Mouse (Mus musculus): ENCODE data around the gene Vill. TPM values are rescaled to one million over a fixed set of nuclear protein-coding genes. Genes with fewer than 3 reads are reported as not detected.

Vill gene
- total RNA-seq, 2 experiments from 2014 or later = 0.78 to 1.3 TPM

DNA sequence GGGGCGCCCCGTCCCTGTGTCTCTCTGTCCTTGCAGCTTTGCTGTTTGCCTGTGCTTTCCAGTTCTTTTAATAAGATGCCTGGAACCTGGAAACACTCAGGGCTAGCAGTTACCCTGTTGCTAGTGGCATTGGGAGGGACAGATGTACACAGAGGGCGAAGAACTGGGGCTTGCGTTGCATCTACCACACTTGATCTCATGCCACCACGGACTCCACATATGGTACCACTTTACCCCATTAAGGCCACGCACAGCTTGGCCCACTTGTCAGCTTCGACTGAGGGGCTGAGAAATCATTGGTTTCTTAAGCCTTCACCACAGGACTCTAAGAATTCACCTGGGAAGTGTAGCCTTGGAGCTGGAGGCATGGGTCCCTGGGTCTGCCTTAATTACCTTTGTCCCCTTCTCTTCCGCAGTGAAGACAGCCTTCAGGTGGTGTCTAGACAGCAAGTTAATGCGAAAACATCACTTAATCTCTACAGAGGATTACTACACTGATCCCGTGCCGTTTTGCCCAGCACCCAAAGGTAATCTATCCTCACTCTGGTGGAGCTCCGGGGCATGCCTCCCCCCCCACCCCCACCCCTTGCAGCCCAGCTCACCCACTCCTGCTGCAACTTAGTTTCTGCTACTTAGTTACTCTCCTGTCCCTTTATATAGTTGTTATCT, 57.2 kb downstream of the Vill start:
- DNase-seq (ENCODE audit: low spot score in 2 of 2) = no peak

DNA sequence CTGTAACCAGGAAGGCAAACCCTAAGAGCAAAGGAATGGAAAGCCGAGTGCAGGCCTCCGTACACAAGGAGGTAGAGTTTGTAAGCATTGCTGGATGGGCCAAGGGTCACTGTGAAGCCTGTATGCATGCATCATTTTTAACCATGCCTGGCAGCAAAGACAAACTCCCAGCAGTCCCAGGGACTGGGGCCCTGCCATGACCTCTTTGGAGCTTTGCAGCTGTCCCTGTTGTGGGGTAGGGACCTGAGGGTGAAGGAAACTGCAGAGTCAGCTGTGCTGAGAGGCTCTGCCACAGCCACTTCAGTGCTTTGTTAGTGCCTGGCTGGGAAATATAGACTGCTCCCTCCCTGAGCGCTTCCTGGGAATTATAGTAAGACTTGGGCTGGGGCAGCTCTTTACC, 58.1 kb downstream of the Vill start:
- DNase-seq (ENCODE audit: low spot score in 2 of 2) = no peak

- DNase-seq (ENCODE audit: low spot score in 2 of 2) = no peak
These were observed 62.3 kb downstream of the Vill start for GRCm38 (mm10) chr9:119114911-119115310.

GRCm38 (mm10) chr9:119119409-119120167, 67.0 kb downstream of the Vill start:
- no peak for DNase-seq (ENCODE audit: low spot score in 2 of 2)

DNA sequence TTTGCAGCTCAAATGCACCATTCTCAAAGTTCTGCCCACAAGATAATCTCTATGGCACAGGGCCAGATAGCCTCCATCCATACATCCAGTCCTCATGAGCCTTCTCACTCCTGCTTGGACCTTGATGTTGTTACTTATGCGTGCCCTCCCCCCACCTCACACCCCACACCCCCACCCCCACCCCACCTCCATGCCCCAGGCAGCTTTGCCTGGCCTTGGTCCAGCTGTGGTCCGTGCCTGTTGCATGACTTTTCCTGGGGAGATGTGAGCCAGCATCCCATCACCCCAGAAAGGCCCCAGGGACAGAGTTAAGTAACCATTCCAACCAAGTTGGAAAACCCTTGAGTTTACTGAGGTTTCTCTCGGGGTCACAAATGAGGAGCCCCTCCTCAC, 67.6 kb downstream of the Vill start:
- DNase-seq (ENCODE audit: low spot score in 2 of 2) = no peak

Small RNAs within 50 kb of the gene (microRNA-seq; reads per million reads assigned to microRNA genes)
- 6.0 to 10.0 reads per million in 2 experiments for gene Mir26a-1

Other genes with a start within 250 kb of the Vill start
- 10 to 100 TPM; 17.0 to 19.0 TPM for gene Ctdspl, start 126.3 kb upstream of the Vill start, total RNA-seq (2021)
- gene Plcd1, start 40.7 kb downstream of the Vill start, total RNA-seq (2021) = 10 to 100 TPM; 10.8 to 12.1 TPM
- 1 to 10 TPM; 1.8 to 2.7 TPM for gene Dlec1, start 49.7 kb downstream of the Vill start, total RNA-seq (2021)
- 1 to 10 TPM; 2.1 to 2.5 TPM for gene Acaa1b, start 104.3 kb downstream of the Vill start, total RNA-seq (2021)
- not detected for gene Gm47289, start 106.4 kb downstream of the Vill start, total RNA-seq (2021)
- gene Slc22a13, start 156.3 kb downstream of the Vill start, total RNA-seq (2021) = not detected